Mouse (Mus musculus) left cerebral cortex, adult 18-20 months (tissue): ENCODE data around the gene Gm5771. TPM values are rescaled to one million over a fixed set of nuclear protein-coding genes. Genes with fewer than 3 reads are reported as not detected.
"Not testable (repeated sequence)": the region's sequence is repeated elsewhere in the genome, so short reads cannot be mapped to it uniquely, and the experiment has no call there.

Experiments used
- DNase-seq, 2 experiments: peaks; one replicate each; pipeline ENCODE4 v3.0.0; 2021 to 2022; ENCODE audit warnings: low spot score in 2 of 2, mixed read lengths in 1 of 2
- long read RNA-seq, 2 experiments: library from polyadenylated mRNA; stranded (forward); transcript quantifications; one replicate each; pipeline ENCODE4 v2.0.0; 2021
- total RNA-seq, 2 experiments: library from RNA; stranded (reverse); gene quantifications; 2 replicates each; pipeline ENCODE4 v1.2.3; 2021

The Gm5771 gene
- total RNA-seq, result not detected
- long read RNA-seq, experiment 1, result 0 reads
- long read RNA-seq, experiment 2, result 0 reads

GRCm38 (mm10) chr6:41392056-41392455 is at the start of gene Gm5771:
Gene Gm5771 (plus strand): TSS chr6:41392356.
- DNase-seq, result not testable (repeated sequence)

- DNase-seq, result no peak
Measured at GRCm38 (mm10) chr6:41353932-41354331, 38.2 kb upstream of the Gm5771 start, which contains the start of gene Try10. Gene Try10 (plus strand): TSS chr6:41354105.

GRCm38 (mm10) chr6:41373772-41374171 is 18.4 kb upstream of the Gm5771 start:
- DNase-seq, result not testable (repeated sequence)

GRCm38 (mm10) chr6:41377578-41377977 is 14.6 kb upstream of the Gm5771 start, which contains the start of gene Prss3:
Gene Prss3 (minus strand): TSS chr6:41377678.
- DNase-seq, result not testable (repeated sequence)

GRCm38 (mm10) chr6:41386781-41387180 is 5.4 kb upstream of the Gm5771 start:
- DNase-seq, result no peak

- not testable (repeated sequence) for DNase-seq
Measured at GRCm38 (mm10) chr6:41391640-41392039, 516 bp upstream of the Gm5771 start.

- not testable (repeated sequence) for DNase-seq
Measured at GRCm38 (mm10) chr6:41442261-41442660, 50.1 kb downstream of the Gm5771 start.

GRCm38 (mm10) chr6:41446045-41446444 is 53.9 kb downstream of the Gm5771 start, which contains the start of gene Gm10334:
Gene Gm10334 (minus strand): TSS chr6:41446145.
- not testable (repeated sequence) for DNase-seq

Other genes with a start within 250 kb of the Gm5771 start
- not detected for gene Try4, start 90.1 kb upstream of the Gm5771 start, total RNA-seq
- gene Try5, start 75.5 kb upstream of the Gm5771 start, total RNA-seq, result not detected
- not detected for gene Try10, start 38.3 kb upstream of the Gm5771 start, total RNA-seq
- not detected for gene Prss3, start 14.7 kb upstream of the Gm5771 start, total RNA-seq
- gene Gm10334, start 53.8 kb downstream of the Gm5771 start, total RNA-seq, result under 1 TPM; 0.58 to 0.68 TPM
- not detected for gene Prss1, start 66.6 kb downstream of the Gm5771 start, total RNA-seq
- not detected for gene Prss2, start 129.4 kb downstream of the Gm5771 start, total RNA-seq
- gene Ephb6, start 213.1 kb downstream of the Gm5771 start, total RNA-seq, result 100 to 1,000 TPM; 115 to 119 TPM
- gene Trpv6, start 244.0 kb downstream of the Gm5771 start, total RNA-seq, result 1 to 10 TPM; 2.0 to 2.3 TPM